Mouse (Mus musculus): Measurements from ENCODE around the gene Aknad1.

DNA sequence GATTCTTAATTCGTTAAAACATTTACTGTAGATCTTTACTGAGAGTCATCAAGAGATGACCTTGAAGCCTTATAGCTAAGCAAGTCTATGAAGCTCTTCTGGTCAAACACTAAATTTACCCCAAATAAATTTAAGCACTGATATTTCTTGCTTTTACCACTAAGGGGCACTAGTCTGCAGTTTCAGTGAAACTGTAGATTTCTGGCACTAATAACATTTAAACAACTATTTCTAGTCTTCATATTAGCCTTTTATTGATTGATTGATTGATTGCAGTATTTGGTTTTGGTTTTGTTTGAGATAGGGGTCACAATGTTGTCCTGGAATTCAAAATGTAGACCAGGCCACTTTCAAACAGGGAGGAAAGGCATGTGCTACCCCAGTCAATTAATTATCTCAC, 38.2 kb upstream of the Aknad1 start:
- TF ChIP-seq POLR2A (IDR thresholded peaks at IDR 0.05; ENCODE audit: insufficient read depth, low read depth, low read length) (no peak), CTCF (IDR thresholded peaks at IDR 0.05; ENCODE audit: insufficient read depth, low read depth, low read length) (no peak)

Data from olfactory bulb, adult 2 months (tissue).